Mouse (Mus musculus) thymus, postnatal 14 days (tissue): ENCODE measurements at regions not wholly inside any gene's neighbourhood (a gene's known extent, or its start where the extent isn't known, plus 50 kb on each side); places are given as distances from the start of the nearest gene placed in this dataset.

Experiments used
- DNase-seq: peaks from one replicate; pipeline ENCODE4 v3.0.0; 2021

- no peak for DNase-seq
Observed at GRCm38 (mm10) chr3:52158788-52159260, 53.9 kb upstream of the Maml3 start.

DNA sequence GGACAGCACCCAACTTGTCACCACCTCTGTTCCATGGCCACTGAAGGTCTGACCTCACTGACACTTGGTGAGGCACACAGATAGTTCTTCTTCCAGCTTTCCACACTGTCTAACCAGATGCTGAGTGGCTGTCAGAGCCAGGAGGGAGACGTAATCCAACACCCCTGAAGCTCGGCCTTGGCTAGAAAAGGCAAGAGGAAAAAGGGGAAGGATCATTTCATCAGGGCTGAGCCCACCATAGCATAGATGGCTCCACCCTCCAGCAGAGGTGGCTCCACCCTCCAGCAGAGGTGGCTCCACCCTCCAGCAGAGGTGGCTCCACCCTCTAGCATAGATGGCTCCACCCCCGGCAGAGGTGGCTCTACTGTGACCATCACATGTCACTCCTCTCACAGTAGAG, 56.8 kb upstream of the Maml3 start:
- DNase-seq, result no peak

DNA sequence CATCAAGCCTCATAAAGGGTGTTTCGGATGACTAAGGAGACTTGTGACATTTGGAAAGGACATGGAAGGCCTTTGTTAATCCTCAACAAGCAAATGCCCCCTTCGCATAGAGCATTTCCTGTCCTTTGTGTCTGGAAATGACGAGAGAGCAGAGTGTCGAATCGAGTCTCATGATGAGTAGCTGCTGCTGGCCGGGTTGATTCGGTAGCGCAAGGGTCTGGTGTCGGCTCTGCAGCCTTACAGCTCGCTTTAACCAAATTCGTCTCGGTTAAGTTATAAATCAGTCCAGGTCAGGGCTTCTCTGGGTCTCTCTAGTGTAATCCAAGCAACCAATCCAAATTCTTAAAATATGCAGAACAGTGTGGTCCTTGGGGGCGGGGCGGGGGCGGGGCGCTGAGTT, 59.1 kb upstream of the Maml3 start:
- no peak for DNase-seq

GRCm38 (mm10) chr3:52167420-52167819, 62.5 kb upstream of the Maml3 start:
- DNase-seq, result no peak

DNA sequence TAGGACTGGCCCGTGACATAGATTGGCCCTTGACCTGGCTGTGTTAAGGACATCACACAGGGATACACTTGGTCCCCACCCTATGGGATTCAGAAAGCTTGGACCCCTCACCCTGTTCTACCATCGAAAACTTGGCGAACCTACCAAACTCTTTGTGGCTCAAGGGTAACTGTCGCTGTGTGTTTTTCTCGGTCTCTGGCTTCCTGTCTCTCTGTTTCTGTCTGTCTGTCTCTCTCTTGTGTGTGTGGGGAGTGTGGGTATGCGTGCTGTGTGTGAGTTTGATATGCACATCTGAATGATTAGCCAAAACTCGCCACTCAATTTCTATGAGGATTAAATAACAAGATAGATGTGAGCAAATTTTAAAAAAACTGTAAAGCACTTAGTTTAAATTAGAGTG, 66.0 kb upstream of the Maml3 start:
- no peak for DNase-seq

DNA sequence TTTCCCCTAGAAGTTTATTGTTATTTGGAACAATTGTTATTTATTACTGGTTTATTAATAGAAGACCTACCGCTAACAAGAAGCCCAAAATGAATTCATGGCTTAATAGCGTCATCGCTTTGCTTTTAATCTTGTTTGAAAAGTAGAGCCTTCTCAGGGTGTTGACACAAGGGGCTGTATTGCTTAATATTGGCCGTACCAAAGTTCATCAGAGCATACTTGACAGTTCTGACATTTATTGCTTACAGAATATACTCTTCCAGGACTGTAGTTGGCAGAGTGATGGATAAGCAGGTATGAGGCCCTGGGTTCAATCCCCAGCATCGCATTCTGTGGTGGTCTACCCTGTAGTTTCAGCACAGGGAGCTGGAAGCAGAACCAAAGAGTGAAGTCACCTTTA, 66.4 kb upstream of the Maml3 start:
- DNase-seq, result no peak

DNA sequence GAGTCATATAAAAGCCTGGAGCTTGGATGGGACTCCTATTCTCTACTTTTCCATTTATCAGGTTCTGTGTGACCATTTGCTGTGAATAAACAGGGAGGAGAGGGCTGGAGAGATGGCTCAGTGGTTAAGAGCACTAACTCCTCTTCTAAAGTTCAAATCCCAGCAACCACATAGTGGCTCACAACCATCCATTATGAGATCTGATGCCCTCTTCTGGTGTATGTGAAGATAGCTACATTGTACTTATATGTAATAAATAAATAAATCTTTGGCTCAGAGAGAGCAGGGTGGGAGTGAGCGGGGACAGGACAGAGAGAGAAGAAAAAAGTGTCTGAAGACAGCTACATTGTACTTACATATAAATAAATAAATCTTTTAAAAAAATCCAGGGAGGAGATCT, 68.6 kb upstream of the Maml3 start:
- no peak for DNase-seq

GRCm38 (mm10) chr3:52176108-52176507, 71.2 kb upstream of the Maml3 start:
- no peak for DNase-seq

DNA sequence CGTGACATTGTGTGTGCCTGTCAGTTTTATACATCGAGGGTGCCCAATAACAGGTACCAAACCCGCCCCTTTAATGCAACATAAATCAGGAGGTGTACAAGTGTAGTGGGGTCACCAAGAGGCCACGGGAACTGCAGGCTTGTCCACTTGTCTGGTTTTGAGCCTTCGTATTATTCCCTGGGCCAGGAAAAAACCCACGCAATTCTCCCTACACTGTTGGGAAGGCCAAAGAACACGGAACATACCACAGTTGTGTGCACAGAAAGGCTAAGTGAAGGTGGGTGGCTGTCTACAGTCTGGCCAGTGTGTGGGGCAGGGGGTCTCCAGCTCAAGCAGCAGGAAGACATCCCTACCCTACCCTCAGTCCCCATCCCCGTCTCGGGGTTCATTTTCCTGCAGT, 74.0 kb upstream of the Maml3 start:
- DNase-seq, result no peak

DNA sequence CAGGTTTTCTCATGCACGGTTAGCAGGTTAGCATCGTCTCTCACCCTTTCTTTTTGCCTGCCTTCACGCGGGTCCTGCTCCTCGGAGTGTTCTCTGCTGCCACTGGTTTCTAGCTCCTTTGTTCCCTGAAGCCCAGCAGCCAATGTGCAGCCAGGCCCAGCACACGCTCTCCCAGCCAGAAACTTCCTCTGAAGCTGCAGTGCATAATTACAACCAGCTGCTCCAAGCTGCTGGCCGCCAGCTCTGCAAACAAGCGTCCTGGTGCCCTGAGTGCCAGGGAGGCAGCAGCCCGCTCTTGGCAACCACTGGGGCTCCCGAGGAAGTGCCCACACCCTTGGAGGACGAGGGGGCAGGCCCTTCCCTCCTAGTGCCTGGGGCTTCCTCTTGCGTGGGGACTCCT, 74.8 kb upstream of the Maml3 start:
- DNase-seq, result peak; percentile 55

GRCm38 (mm10) chr3:52180306-52180705, 75.4 kb upstream of the Maml3 start:
- DNase-seq, result no peak

GRCm38 (mm10) chr3:52180785-52181184, 75.9 kb upstream of the Maml3 start:
- DNase-seq, result no peak

- DNase-seq, result no peak
Observed at GRCm38 (mm10) chr3:52181326-52182101, 76.6 kb upstream of the Maml3 start.

GRCm38 (mm10) chr3:52184241-52184640, 79.4 kb upstream of the Maml3 start:
- DNase-seq, result no peak

DNA sequence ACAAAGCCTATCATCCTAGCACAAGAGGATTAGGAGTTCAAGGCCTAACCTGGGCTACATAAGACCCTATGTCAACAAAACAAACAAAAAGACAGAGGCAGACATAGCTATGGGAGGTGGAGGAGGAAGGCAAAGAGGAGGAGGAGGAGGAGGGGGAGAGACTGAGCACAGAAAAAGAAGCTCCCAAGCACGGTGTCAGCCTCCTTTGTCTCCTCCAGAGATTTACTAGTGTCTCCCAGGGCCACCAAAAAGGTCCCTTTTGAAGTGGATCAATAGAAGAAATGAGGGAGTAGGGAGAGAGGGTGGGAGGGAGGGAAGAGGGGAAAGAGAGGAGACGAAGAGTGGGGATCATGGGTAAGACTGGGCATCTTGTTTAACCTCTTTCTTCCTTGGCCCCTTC, 80.5 kb upstream of the Maml3 start:
- DNase-seq, result no peak

DNA sequence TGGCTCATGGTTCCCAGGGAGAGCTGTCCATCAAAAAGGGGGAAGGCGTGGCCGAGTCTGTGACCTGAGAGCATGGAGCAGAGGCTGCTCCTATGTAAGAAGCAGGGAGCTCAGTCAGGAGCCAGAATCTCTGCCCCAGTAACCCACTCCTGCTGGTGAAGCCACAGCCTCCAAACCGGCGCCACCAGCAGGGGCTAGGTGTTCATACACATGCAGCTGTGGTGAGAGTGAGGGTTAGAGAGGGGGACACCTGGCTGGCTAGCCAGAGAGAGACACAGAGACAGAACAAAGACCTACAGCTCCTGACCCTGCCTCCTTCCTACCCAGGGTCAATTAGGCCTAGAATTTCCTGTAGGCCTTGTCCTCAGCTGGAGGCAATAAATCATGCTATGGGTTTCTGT, 80.7 kb upstream of the Foxo1 start:
- no peak for DNase-seq

GRCm38 (mm10) chr3:52188303-52188702, 79.8 kb upstream of the Foxo1 start:
- DNase-seq, result no peak

DNA sequence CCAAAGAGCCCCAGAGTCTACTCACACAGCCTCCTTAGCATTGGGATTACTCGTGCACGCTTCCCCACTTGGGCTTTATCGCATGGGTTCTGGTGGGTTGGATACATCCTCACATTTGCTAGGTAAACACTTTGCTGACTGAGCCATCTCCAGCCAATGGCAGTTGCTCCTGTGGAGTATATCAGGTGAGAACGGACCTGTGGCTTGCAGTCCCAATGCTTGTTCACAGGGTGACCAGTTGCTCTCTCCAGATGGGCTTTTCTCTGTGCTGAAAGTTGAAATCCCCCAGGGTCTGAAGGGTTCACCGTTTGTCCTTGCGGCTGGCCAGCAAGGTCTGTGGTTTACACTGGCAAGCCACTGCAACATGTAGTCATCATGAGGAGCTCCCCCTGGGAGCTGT, 79.1 kb upstream of the Foxo1 start:
- no peak for DNase-seq

DNA sequence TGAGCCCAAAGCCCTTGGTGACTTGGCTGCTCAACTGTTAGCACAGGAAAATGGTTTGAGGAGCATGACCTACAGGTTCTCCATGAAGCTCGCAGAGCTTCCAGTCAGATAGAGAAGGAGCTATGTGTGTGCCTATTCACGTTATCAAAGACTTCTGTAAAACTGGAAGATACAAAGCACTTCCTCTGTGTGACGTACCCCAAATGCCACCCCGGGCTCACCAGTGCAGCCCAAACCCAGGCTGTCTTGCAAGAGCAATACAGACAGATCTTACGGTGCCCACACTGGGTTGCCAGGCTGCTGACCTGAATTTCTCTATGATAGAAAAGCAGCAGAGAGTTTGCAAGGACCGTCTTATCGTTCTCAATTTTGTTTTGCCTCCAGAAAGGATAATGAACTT, 78.1 kb upstream of the Foxo1 start:
- no peak for DNase-seq

DNA sequence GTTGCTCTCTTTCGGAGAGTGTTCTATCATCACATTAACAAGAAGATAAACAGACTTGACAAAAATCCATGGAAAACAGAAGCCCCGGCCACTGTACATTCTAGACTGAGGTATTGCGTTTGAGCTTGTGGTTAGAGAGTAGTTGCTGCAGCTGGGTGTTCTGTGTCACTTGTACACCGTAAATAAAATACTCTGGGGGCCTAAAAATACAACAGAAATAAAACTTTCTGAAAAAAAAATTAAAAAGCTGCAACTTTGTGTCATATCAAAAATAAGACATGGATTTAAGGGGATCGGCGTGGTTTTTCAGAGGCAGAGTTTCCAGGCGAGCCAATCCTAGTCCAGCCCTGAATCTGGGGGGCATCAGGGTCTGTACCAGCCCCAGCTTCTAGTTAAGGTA, 75.1 kb upstream of the Foxo1 start:
- no peak for DNase-seq

- DNase-seq, result no peak
Observed at GRCm38 (mm10) chr3:52194216-52194615, 73.9 kb upstream of the Foxo1 start.

DNA sequence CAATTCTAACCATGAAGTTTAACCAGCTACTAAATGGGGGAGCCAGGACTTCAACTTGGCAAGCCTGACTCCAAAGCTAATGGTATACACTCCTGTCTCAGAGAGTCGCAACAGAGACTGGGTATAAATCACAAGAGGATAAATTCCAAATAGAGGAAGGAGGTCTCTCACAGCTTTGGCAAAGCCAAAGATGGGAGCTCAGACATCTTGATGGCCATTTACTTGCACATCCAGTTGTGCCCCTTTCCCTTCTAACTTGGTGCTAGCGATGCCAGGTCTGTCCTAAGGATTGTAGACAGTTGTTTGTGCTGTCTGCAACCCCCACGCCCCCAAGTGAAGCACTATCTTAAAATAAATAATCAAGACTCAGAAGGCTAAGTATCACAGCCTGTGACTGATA, 72.7 kb upstream of the Foxo1 start:
- DNase-seq, result no peak

- peak; percentile 77 for DNase-seq
Observed at GRCm38 (mm10) chr3:52196047-52196935, 71.8 kb upstream of the Foxo1 start.

- no peak for DNase-seq
Observed at GRCm38 (mm10) chr3:52196936-52197246, 71.2 kb upstream of the Foxo1 start.
